Mouse (Mus musculus) CH12.LX (cell line): ENCODE measurements around the gene Acsbg2. TPM values are rescaled to one million over a fixed set of nuclear protein-coding genes. Genes with fewer than 3 reads are reported as not detected.

ENCODE experiments used
- DNase-seq: peaks from one replicate; pipeline ENCODE4 v3.0.0-alpha.2; 2013; ENCODE audit errors: extremely low read depth
- H3K27ac ChIP-seq: 2 replicates; pipeline ENCODE4 v1.5.1; 2012; ENCODE audit warnings: low read depth, mild to moderate bottlenecking, control low read depth, moderate library complexity; ENCODE audit not compliant: insufficient read depth
- H3K27me3 ChIP-seq: replicated peaks from 2 replicates; pipeline ENCODE3; 2012; ENCODE audit warnings: inconsistent platforms
- H3K36me3 ChIP-seq, 2 experiments: replicated peaks in 1 of 2; 2 replicates each; pipeline versions ENCODE3 to v1.6.1; 2012; ENCODE audit warnings: inconsistent platforms in 1 of 2, low read length in 1 of 2, mild to moderate bottlenecking in 1 of 2, mixed read lengths in 1 of 2, moderate library complexity in 1 of 2; ENCODE audit not compliant: control insufficient read depth in 1 of 2, insufficient read depth in 1 of 2
- H3K4me1 ChIP-seq, 2 experiments: 2 replicates each; pipeline ENCODE4 v1.6.1; 2012; ENCODE audit warnings: inconsistent platforms in 1 of 2, moderate library complexity in 1 of 2; ENCODE audit not compliant: insufficient read depth in 2 of 2, control insufficient read depth in 1 of 2
- H3K4me2 ChIP-seq: 2 replicates; pipeline ENCODE4 v1.6.1; 2012; ENCODE audit warnings: low read depth, mild to moderate bottlenecking, control low read depth; ENCODE audit not compliant: poor library complexity, insufficient read depth, severe bottlenecking
- H3K4me3 ChIP-seq, 3 experiments: fragments of 150-350 bp in 1 of 3; sonication (generic) in 1 of 3; replicated peaks in 1 of 3; 2 replicates each; pipeline versions ENCODE3 to v1.5.1; 2011 to 2012; ENCODE audit warnings: low read depth in 2 of 3, low read length in 2 of 3, mild to moderate bottlenecking in 2 of 3, moderate library complexity in 2 of 3, control low read depth in 1 of 3, improper control_type of control experiment in 1 of 3, inconsistent platforms in 1 of 3, mixed read lengths in 1 of 3; ENCODE audit not compliant: poor library complexity in 1 of 3
- H3K79me2 ChIP-seq: replicated peaks from 2 replicates; pipeline ENCODE4 v1.6.1; 2012; ENCODE audit warnings: mild to moderate bottlenecking, moderate library complexity; ENCODE audit not compliant: control insufficient read depth, poor library complexity, insufficient read depth, severe bottlenecking; ENCODE audit errors: extremely low read depth
- H3K9ac ChIP-seq: 2 replicates; pipeline ENCODE4 v1.6.1; 2012; ENCODE audit warnings: low read depth, mild to moderate bottlenecking, control low read depth, moderate library complexity; ENCODE audit not compliant: insufficient read depth
- H3K9me3 ChIP-seq: replicated peaks from 2 replicates; pipeline ENCODE3; 2012; ENCODE audit warnings: low read length, inconsistent platforms, mixed read lengths
- CTCF ChIP-seq, 2 experiments: IDR thresholded peaks in 1 of 2; conservative IDR thresholded peaks in 1 of 2; 2 replicates each; pipeline ENCODE4 v1.5.1; 2011 to 2012; ENCODE audit warnings: low read depth in 2 of 2, low read length in 2 of 2, improper control_type of control experiment in 1 of 2, inconsistent platforms in 1 of 2, mild to moderate bottlenecking in 1 of 2, moderate library complexity in 1 of 2
- EP300 ChIP-seq: IDR thresholded peaks from 2 replicates; pipeline ENCODE4 v1.6.1; 2011; ENCODE audit warnings: low read length, improper control_type of control experiment
- ETS1 ChIP-seq: conservative IDR thresholded peaks from 2 replicates; pipeline ENCODE4 v1.6.1; 2012; ENCODE audit warnings: low read depth, mild to moderate bottlenecking, inconsistent platforms, low read length, improper control_type of control experiment, moderate library complexity
- IRF4 ChIP-seq: IDR thresholded peaks from 2 replicates; pipeline ENCODE4 v1.6.1; 2014; ENCODE audit warnings: low read depth, mild to moderate bottlenecking, inconsistent platforms, low read length, improper control_type of control experiment
- JUN ChIP-seq: IDR thresholded peaks from 2 replicates; pipeline ENCODE4 v1.6.1; 2011; ENCODE audit warnings: low read depth, mild to moderate bottlenecking, low read length, improper control_type of control experiment, moderate library complexity; ENCODE audit not compliant: insufficient read depth
- MAFK ChIP-seq: IDR thresholded peaks from 2 replicates; pipeline ENCODE4 v1.6.1; 2011; ENCODE audit warnings: low read length, improper control_type of control experiment; ENCODE audit not compliant: insufficient replicate concordance
- MAX ChIP-seq: IDR thresholded peaks from 2 replicates; pipeline ENCODE4 v1.6.1; 2011; ENCODE audit warnings: low read length, improper control_type of control experiment
- MYC ChIP-seq: IDR thresholded peaks from 2 replicates; pipeline ENCODE4 v1.6.1; 2011; ENCODE audit warnings: low read depth, mild to moderate bottlenecking, improper control_type of control experiment, low read length
- NELFE ChIP-seq: IDR thresholded peaks from 2 replicates; pipeline ENCODE4 v1.6.1; 2011; ENCODE audit warnings: low read depth, low read length, improper control_type of control experiment
- NRF1 ChIP-seq: IDR thresholded peaks from 2 replicates; pipeline ENCODE4 v1.6.1; 2014; ENCODE audit warnings: low read depth, mild to moderate bottlenecking, inconsistent platforms, low read length, improper control_type of control experiment, moderate library complexity
- PAX5 ChIP-seq: IDR thresholded peaks from 2 replicates; pipeline ENCODE4 v1.6.1; 2012; ENCODE audit warnings: low read length, inconsistent platforms, mixed read lengths
- POLR2AphosphoS2 ChIP-seq: IDR thresholded peaks from 2 replicates; pipeline ENCODE4 v1.6.1; 2011; ENCODE audit warnings: low read depth, low read length, improper control_type of control experiment
- RAD21 ChIP-seq: IDR thresholded peaks from 2 replicates; pipeline ENCODE4 v1.6.1; 2011; ENCODE audit warnings: low read depth, mild to moderate bottlenecking, low read length, improper control_type of control experiment, moderate library complexity
- SMC3 ChIP-seq: IDR thresholded peaks from 2 replicates; pipeline ENCODE4 v1.6.1; 2011; ENCODE audit warnings: low read depth, low read length, improper control_type of control experiment
- TBP ChIP-seq: conservative IDR thresholded peaks from 2 replicates; pipeline ENCODE4 v1.6.1; 2011; ENCODE audit warnings: low read depth, low read length, improper control_type of control experiment
- TCF12 ChIP-seq: IDR thresholded peaks from 2 replicates; pipeline ENCODE4 v1.6.1; 2014; ENCODE audit warnings: low read depth, mild to moderate bottlenecking, inconsistent platforms, low read length, improper control_type of control experiment
- USF1 ChIP-seq: IDR thresholded peaks from 2 replicates; pipeline ENCODE4 v1.6.1; 2014; ENCODE audit warnings: low read depth, mild to moderate bottlenecking, inconsistent platforms, low read length, improper control_type of control experiment
- ZC3H11A ChIP-seq: IDR thresholded peaks from 2 replicates; pipeline ENCODE4 v1.6.1; 2012; ENCODE audit warnings: low read depth, mild to moderate bottlenecking, inconsistent platforms, low read length, improper control_type of control experiment
- ZKSCAN1 ChIP-seq: IDR thresholded peaks from 2 replicates; pipeline ENCODE4 v1.6.1; 2012; ENCODE audit warnings: low read depth, inconsistent platforms, low read length, improper control_type of control experiment, borderline replicate concordance
- ZMIZ1 ChIP-seq: IDR thresholded peaks from 2 replicates; pipeline ENCODE4 v1.6.1; 2012; ENCODE audit warnings: low read depth, mild to moderate bottlenecking, inconsistent platforms, low read length, improper control_type of control experiment
- dilution Hi-C: fragments of 300-500 bp; cut with MboI; formaldehyde crosslinking; loops from 2 replicates; pipeline ENCODE4 v1.14.3; 2020; ENCODE audit warnings: low sequenced_read_pairs; ENCODE audit not compliant: extremely low pct_unique_long_range_greater_than_20kb, extremely low pct_ligation_motif_present
- in situ Hi-C: fragments of 300-500 bp; cut with MboI; formaldehyde crosslinking; loops from 3 replicates; pipeline ENCODE4 v1.14.3; 2019; ENCODE audit warnings: low sequenced_read_pairs, low pct_ligation_motif_present, low pct_unique_long_range_greater_than_20kb, mixed read lengths
- polyA plus RNA-seq: library from polyadenylated mRNA; unstranded; fragments of >175 nt; gene quantifications from 2 replicates; pipeline ENCODE4 v1.2.1, GENCODE M21; 2012; ENCODE audit warnings: low read depth; ENCODE audit not compliant: insufficient read length
- total RNA-seq, 2 experiments: library from RNA; depleted of rRNA; stranded (reverse); fragments of 300-350 nt in 1 of 2; fragments of >200 nt in 1 of 2; gene quantifications; 2 replicates each; pipeline ENCODE4 v1.2.3; 2012 to 2014

Gene Acsbg2
- total and polyA plus RNA-seq, 3 experiments, result not detected

DNA sequence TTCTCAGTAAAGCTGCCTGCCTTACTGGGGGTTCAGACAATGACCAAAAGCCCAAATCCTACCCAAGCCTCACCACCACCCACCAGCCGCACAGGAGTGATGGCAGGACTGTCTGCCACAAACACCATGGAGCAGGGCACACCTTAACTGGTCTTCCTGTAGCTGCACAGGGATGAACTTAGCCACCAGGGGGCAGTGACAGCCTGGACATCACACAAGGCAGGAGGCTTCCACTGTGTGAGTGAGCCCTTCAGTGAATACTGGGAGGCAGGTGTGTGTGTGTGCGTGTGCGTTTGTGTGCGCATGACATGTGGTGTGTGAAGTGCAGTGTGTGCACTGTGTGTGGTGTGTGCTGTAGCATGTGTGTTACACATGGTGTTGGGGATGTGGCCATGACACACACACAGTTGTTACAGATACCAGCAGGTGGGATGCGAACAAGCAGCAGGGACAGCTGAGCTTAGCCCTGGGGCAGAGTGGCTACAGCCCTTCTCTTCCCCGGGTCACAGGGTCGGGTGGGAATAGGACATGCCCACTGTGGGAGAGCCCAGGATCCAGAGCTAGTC lies 23.5 kb upstream of the Acsbg2 start:
- H3K4me2 ChIP-seq, result no peak overlapping the region
- no peak overlapping the region for H3K27ac ChIP-seq
- H3K9ac ChIP-seq, result no peak overlapping the region
- dilution Hi-C loops (no loop called here), in situ Hi-C loops (no loop called here)
- H3K27me3 ChIP-seq, result no peaks in the 10 kb centered on the region
- peaks cover 2 to 12% of the 10 kb centered on the region in 2 experiments; a peak in 3 of 4 replicates for H3K4me1 ChIP-seq
- peaks cover 87 to 100% of the 10 kb centered on the region in 2 experiments for H3K36me3 ChIP-seq
- TF ChIP-seq IRF4, result peak; percentile 28; the same call in 1 of the 2 replicates
- peak; percentile 89 for TF ChIP-seq SMC3
- TF ChIP-seq POLR2AphosphoS2, result no peak
- TF ChIP-seq CTCF (conservative IDR thresholded peaks at IDR 0.05 in 1 of 2, IDR thresholded peaks at IDR 0.05 in 1 of 2; ENCODE audit: low read depth in 2 of 2, low read length in 2 of 2), result peak; percentile 64 to 88; a peak in 3 of 4 replicates
- peak; percentile 38; the same call in 1 of the 2 replicates for TF ChIP-seq MAX
- 0 out of 2 replicates have a peak, but pooled peaks have one; percentile 6 for TF ChIP-seq ZC3H11A
- no peak for TF ChIP-seq NELFE
- peak; percentile 85 for TF ChIP-seq RAD21
- no peak overlapping the region for H3K4me3 ChIP-seq
- no peaks in the 10 kb centered on the region for H3K79me2 ChIP-seq
- H3K9me3 ChIP-seq, result no peaks in the 10 kb centered on the region
- DNase-seq, result peak; percentile 77

DNA sequence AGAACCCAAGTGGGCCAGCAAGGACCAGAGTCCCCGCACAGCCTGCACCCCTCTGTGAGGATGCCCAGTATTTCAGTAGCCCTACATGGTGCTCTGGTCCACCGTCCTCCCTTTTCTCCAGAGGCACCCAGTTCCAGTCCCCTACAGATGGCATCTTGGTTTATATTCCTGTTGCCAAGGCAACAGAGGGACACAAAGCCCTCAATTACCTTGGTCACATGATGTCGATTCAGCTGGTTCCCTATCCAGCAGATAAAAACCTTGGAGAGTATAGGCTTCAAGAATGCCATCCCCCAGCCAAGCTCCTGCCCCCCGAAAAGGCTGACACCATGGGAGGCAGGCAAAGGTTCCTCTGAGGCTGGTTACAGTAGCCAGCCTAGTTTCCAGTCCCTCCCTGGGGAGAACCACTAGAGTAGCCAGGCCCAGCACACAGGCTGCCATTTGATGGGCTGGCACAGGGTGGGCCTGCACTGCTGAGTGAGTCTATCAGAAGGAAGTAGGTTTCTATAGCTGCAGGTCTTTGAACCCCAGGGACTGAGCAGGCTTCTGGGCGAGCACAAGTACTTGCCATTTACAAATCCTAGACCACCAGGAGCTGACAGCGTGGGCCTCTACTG lies 22.4 kb upstream of the Acsbg2 start:
- TF ChIP-seq SMC3, result no peak
- no peak for TF ChIP-seq CTCF (conservative IDR thresholded peaks at IDR 0.05 in 1 of 2, IDR thresholded peaks at IDR 0.05 in 1 of 2; ENCODE audit: low read depth in 2 of 2, low read length in 2 of 2)
- TF ChIP-seq TBP, result no peak
- no peak for TF ChIP-seq MYC
- TF ChIP-seq USF1, result no peak
- TF ChIP-seq ETS1, result no peak
- no peak for TF ChIP-seq NRF1
- TF ChIP-seq EP300, result no peak
- no peak for TF ChIP-seq ZC3H11A
- TF ChIP-seq MAFK, result no peak
- no peak for TF ChIP-seq ZKSCAN1
- TF ChIP-seq RAD21, result no peak
- TF ChIP-seq PAX5, result no peak
- no peak for TF ChIP-seq JUN
- no peak for TF ChIP-seq TCF12
- no peak for TF ChIP-seq ZMIZ1
- TF ChIP-seq IRF4, result no peak
- DNase-seq, result no peak
- peaks cover 2 to 12% of the 10 kb centered on the region in 2 experiments; a peak in 3 of 4 replicates for H3K4me1 ChIP-seq
- no peak overlapping the region for H3K9ac ChIP-seq
- no peaks in the 10 kb centered on the region for H3K79me2 ChIP-seq
- in situ Hi-C loops, result no loop called here
- no peaks in the 10 kb centered on the region for H3K27me3 ChIP-seq
- H3K4me3 ChIP-seq, result no peak overlapping the region
- H3K9me3 ChIP-seq, result no peaks in the 10 kb centered on the region
- dilution Hi-C loops, result no loop called here
- H3K36me3 ChIP-seq, result peaks cover 84 to 100% of the 10 kb centered on the region in 2 experiments
- no peak overlapping the region for H3K4me2 ChIP-seq
- no peak overlapping the region for H3K27ac ChIP-seq
